In the genomic region with DNA sequence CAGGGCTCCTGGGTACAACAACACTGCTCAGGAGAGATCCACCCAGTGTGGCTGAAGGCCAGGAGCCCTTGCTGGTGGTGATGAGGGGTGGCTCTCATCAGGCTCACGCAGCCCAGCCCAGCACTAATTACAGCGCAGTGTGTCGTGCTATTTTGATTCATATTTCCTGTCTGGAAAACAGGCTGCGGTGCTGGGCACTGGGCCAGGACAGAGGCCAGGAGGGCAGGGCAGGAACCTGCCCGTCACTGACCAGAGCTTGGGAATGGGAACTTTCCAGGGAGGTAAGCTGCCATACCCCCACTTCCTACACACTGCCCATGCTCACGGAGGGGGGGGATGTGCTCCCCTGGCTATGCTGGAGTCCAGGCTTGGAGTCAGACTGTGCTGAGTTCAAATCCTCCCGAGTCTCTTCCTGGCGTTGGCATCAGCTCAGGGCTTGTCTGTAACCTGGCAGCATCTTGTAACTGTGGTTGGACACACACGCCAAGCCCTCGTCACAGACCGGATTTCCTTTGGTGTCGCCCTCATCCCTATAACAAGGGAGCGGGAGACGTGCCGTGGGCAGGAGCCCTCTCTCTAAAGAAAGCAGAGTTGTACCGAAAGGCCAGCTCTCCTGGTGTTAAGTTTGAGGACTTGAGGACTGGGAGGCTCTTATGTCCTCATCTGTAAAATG, we compare ENCODE assay signal across 8 mouse cellular contexts.
DNase-seq lines count a peak whose midpoint lies in the region; ATAC-seq and TF ChIP-seq lines count a peak whose summit lies in the region.

No protein-coding gene starts in this region.

- no peaks in the 10 kb centered on the region for H3K27me3 ChIP-seq in forebrain, postnatal 0 days (ENCODE audit: insufficient read depth, low read length)

- H3K9me3 ChIP-seq in forebrain, postnatal 0 days (ENCODE audit: low read length) = no peaks in the 10 kb centered on the region

- H3K4me1 ChIP-seq in forebrain, postnatal 0 days (ENCODE audit: insufficient read depth) = no peaks in the 10 kb centered on the region

- no peak overlapping the region for H3K4me3 ChIP-seq in forebrain, postnatal 0 days (ENCODE audit: low read depth, low read length)

- intact Hi-C loops in gastrocnemius, postnatal 36 days (cut with DNase I) = no loop called here

- no peak overlapping the region for H3K4me2 ChIP-seq in forebrain, postnatal 0 days (ENCODE audit: low read depth)

- 74% methylated on average over 16 of the region's 16 CpGs for WGBS in forebrain, postnatal 0 days

- no peak for ATAC-seq in forebrain, postnatal 0 days

- DNase-seq in cerebellum, postnatal 10 days = peak; percentile 39 to 40
- no peak for DNase-seq in cerebellum, adult 9-10 months
- peak; percentile 51 to 54 for DNase-seq in gastrocnemius, postnatal 36 days
- peak; percentile 80 to 82 for DNase-seq in kidney, adult 8-10 months
- peak; percentile 75 for DNase-seq in lung, postnatal 36 days
- no peak for DNase-seq in forebrain, postnatal 0 days
- DNase-seq in thymus, postnatal 4 days = no peak
- no peak for DNase-seq in thymus, postnatal 25 days

- H3K9ac ChIP-seq in forebrain, postnatal 0 days = no peak overlapping the region

- H3K36me3 ChIP-seq in forebrain, postnatal 0 days (ENCODE audit: insufficient read depth) = no peaks in the 10 kb centered on the region

- TF ChIP-seq CTCF in forebrain, postnatal 0 days (IDR thresholded peaks at IDR 0.05; ENCODE audit: low read depth) = no peak

- H3K27ac ChIP-seq in forebrain, postnatal 0 days (ENCODE audit: low read depth, low read length) = no peak overlapping the region

Comparison
In these comparisons a context has a peak if more than half of its experiments do, and no peak if none do; other contexts are left out.
1. DNase-seq: peak in cerebellum, postnatal 10 days (2 of 2), gastrocnemius, postnatal 36 days (2 of 2), kidney, adult 8-10 months (2 of 2) and lung, postnatal 36 days (single experiment); none in cerebellum, adult 9-10 months (single experiment), forebrain, postnatal 0 days (single experiment), thymus, postnatal 4 days (single experiment) and thymus, postnatal 25 days (single experiment).